Mouse (Mus musculus) adrenal gland, postnatal 14 days (tissue): Measurements from ENCODE around the gene Hoxa2. TPM values are rescaled to one million over a fixed set of nuclear protein-coding genes. Genes with fewer than 3 reads are reported as not detected.
A peak's percentile ranks its signal among the peaks of the same experiment; 100 is the strongest.

Experiments
- DNase-seq: peaks from one replicate; pipeline ENCODE4 v3.0.0; 2021; ENCODE audit warnings: mixed read lengths
- long read RNA-seq, 2 experiments: library from polyadenylated mRNA; stranded (forward); transcript quantifications; one replicate each; pipeline ENCODE4 v2.0.0; 2021
- total RNA-seq: library from RNA; stranded (reverse); gene quantifications from 2 replicates; pipeline ENCODE4 v1.2.3, GENCODE M21; 2021

Gene Hoxa2
- total RNA-seq, result 3.3 and 3.8 TPM in 2 replicates
- long read RNA-seq, experiment 1, partial matches to known transcripts, result 1 of 1 reads
- long read RNA-seq, experiment 1, other reads (novel, unspliced or antisense), result 0 of 1 reads
- long read RNA-seq, experiment 2, partial matches to known transcripts, result 1 of 1 reads
- long read RNA-seq, experiment 2, other reads (novel, unspliced or antisense), result 0 of 1 reads

DNA sequence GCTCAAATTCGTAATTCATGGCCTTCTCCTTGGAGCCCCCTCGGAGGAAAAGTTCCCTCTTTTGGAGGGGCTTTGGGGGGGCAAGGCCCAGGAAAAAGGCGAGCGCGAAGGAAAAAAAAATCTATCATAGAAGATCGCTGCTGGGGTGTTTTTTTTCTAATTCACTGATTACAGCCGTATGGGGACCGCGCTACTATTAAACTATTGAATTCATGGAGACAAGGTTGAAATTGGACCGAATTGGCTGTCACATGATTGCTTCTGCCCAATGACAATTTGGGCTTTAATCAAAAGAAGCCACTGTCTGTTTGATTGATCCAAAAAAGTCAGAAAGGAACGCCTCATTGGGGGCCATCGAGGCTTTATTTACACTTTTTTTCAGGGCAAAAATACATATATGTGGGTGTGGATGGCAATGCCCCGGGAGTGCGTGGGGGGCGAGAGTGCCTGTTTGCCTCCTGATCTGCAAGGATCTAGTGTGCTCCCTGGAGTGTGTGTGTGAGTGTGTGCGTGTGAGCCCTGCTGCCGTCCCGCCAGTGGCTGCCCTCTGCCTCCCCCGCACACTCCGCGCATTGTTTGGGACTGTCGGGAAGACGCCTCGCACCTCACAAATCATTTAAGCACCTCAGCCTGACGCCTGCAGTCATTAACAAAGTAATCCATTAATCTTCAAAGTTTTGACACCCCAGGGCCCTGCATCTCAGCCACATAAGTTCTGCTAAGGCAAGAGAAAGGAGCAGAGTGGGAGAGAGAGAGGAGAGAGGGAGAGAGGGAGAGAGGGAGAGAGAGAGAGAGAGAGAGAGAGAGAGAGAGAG, at the start of gene Hoxa2:
Hoxa2 (minus strand) TSS at position 206 of the 815 bp plus-strand sequence.
- DNase-seq, result peak; percentile 57

DNA sequence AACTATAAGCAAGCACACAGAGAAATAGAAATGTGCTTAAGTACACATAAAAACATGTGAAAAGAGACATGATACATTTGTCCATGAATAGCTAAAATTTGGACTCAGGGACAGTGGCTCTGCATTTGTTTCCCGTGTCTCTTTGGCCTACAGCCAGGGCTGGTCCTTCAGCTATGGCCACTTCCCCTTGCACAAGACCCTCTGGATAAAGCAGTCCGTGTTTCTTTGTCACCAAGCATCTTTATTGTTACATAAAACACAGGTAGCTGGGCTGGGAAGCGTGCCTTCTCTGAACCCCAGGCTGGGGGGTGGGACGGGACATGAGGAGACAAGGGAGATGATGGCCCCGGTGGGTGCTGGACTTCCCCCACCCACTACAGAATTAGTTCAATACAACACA, 49.6 kb upstream of the Hoxa2 start:
- no peak for DNase-seq

DNA sequence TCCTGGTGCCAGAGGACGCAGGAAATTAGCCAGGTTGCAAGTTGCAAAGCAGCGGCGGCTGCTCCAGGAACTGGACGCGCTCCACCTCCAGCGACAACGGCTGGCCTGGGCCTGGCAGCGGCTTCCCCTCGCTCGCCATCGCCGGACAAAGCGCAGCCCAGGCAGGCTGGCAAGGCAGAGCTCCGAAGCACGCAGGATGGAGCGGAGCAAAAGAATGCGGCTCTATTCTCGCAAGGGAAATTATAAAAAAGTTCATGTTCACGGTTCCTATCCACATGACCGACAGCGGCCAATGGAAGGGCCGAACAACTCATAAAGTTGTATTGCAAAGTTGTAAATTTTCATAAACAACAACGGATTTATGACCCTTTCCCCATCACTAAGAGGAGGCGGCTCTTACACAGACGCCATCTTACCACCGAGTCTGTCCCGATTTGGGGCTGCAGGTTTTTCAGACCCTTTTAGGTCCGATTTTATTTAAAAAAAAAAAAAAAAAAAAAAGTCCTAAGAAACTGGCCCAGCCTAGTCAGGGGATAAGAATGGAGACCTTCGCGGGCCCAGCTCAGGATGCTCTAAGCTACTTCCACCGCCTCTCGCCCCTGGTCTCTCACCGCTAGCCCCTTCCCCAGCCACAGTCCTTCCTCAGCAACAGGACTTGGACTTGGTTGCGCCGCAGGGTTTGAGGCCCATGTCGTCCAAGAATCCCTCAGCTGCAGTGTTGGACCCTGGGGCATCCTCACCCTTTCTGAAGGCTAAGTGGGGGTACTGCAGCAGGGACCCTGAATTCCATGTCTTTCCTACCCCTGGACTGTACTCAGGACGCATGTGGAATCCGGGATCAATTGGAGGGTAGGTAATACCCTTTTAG, 48.7 kb upstream of the Hoxa2 start, which contains the start of the genes Hoxa3 and Gm28308:
Hoxa3 (minus strand) TSS at position 218 of the 868 bp plus-strand sequence.
Gm28308 (minus strand) TSS at position 221 of the 868 bp plus-strand sequence.
- DNase-seq, result peak; percentile 85

DNA sequence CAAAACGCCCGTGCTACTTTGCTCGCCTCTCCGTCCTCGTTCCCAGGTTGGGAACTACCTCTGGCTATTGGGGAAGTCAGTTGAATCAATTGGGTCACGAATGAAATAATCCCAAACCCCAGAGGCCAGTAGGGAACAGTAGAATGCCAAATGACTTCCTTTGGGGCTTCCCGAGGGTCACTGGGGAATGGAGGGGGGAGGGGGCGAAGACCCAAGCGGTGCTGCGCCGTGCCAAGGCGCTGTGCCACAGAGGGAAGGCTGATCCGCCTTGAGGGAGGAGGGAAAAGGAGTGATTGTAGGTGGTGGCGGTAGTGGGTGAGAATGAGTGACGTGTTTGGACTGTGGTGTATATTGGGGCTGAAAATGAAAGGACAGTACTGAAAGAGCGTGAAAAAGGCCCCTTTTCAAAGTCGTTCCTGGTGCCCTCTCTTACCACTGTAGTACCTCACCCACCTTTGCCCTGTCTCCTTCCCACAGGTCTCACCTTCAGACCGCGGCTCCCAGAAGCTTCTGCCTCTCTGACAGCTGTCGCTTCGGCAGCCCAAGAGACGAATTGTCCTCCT, 48.0 kb upstream of the Hoxa2 start:
- peak; percentile 84 for DNase-seq

DNA sequence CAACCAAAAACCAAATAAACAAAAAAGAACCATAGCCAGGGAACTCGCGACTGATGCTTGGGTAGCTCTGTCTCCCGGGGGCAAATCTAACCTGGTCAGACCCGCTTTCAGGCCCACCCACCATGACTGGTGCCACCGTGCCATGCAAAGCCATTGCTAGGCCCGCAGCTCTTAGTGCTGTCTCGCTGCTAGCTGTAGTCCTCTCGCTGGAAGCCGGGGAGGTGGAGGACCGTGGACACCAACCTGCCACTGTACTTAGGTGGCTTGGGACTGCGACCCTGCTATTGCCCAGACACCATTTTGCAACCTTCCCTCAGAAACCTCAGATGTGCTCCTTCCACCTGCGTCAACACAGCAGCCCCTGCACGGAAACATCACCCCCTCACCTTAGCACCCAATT, 47.3 kb upstream of the Hoxa2 start:
- DNase-seq, result peak; percentile 52

DNA sequence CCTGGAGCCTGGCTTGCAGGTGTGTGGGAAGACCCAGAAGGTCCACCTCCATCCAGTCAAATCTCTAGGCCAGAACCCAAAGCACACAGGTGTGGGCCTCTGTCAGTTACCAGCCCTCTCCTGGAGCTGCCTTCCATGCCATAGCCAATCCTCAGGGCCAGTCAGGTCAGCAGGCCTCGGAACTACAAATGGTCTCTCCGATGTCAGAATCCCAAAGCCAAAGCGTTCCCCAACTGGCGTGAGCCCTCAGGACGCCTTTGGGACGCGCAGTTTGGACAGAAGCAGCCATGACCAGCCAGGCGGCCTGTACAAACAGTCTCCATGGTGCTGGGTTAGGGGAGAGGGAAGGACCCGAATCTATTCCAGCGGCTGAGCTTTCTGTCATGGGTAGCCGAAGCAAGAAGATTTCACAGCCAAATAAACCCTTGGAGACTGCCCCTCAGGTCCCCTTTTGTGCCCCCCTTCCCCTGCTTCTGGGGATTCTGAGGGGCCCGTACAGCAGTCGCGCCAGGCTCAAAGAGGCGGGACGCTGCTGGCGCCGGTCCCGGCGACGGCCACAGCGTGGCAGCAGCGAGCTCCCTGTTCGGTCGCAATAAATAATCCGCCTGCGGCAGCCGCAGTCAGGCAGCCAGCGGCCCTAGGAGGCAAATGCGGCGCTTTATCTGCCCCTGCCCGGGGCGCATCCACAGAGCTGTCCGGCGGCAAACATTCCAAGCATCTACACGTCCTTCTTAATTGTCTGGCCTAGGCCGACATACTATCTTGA, 46.7 kb upstream of the Hoxa2 start:
- DNase-seq, result peak; percentile 92

DNA sequence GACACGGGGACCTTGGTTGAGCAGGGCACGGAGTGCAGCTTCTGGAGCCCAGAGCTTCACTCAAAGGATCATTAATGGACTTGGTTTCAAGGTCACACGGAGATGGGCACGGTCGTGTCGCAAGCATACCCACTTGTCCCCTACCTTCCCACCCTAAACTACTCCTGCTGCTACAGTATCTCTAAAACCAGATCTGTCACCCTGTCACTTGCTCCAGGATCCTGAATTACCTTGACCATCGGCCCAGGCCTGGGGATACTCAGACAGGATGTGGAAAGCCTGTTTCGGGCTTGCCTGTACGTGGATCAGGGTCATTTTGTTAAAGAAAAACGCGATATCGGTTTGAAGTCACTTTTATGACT, 45.0 kb upstream of the Hoxa2 start:
- DNase-seq, result peak; percentile 34

DNA sequence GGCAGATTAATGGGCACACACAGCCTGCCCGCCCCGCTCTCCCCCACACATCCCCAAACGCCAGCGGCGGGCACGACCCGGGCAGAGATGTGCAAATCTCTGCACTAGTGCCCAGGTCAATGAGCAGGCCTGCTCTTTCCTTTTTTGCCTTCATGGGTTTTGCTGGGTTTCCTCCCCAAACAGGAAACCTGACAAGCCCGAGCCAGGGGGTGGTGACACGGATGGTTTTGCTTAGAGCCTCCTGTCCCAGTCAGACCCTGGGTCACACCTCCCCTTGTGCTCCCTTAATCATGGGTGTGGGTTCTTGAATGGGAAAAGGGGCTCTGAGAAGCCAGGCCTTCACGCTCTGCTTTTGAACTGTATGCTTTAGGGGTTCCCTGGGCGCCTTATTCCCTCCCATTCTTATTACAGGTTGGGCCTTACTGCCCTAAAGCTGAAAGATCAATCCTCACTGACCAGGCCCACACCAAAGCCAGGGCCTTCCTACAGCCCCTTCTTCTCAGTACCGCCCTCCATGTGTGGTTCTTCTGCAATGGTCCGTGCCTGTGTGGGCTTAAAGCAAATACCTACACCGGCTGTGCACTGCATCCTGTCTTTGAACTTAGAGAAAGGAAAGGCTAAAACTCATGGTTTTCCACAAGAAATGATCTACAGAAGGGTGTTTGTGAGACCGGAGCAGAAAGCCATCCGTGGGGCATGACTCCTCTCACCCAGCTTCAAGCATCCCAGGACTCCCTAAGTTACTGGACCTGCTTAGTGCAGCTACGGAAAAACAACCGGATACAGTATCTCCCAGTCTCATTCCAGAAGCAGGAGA, 44.4 kb upstream of the Hoxa2 start:
- no peak for DNase-seq

DNA sequence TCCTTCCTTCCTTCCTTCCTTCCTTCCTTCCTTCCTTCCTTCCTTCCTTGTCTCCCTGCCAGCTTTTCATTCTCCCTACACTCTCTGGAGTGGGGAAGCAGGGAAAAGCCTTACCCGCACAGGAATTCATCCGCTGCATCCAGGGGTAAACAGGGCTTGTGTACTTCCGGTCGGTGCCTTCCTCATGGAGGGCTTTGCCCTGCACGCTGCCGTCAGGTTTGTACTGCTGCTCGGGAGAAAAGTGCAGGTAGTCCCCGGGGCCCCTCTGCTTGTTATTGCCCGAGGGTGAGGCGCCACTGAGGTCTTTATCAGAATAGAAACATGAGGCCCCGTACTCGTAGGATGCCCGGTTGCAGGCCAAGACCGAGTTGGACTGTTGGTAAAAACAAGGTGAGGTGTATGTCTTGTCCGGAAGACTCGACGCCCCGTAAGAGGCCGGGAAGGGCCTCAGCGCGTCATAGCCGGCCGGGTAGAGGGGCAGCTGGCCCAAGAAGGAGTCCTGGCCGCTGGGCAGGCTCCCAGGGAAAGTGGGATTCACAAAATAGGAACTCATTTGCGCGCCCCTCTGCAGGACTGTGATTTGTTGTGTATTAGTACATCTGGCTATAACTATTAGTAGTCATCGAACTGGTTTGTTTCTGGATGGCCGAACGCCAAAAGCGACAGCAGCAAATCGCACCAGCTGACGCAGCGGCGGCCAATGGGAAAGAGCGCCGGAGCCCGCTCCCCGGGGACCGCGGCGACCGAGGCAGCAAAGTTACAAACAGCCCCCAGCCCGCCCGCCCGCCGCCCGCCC, 43.6 kb upstream of the Hoxa2 start, which contains the start of gene Hoxa6:
Hoxa6 (minus strand) TSS at position 651 of the 796 bp plus-strand sequence.
- DNase-seq, result peak; percentile 85

DNA sequence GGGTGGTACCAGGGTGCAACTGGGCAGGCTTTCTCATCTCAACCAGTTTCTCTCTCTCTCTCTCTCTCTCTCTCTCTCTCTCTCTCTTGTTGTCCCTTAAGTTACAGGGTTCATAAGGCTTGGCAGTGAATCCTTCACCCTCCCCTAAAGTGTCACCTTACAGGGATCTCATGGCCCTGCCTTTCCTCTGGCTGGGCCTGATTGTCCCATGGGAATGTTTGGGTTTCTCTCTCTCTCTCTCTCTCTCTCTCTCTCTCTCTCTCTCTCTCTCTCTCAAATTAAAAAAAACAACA, 43.0 kb upstream of the Hoxa2 start:
- no peak for DNase-seq

DNA sequence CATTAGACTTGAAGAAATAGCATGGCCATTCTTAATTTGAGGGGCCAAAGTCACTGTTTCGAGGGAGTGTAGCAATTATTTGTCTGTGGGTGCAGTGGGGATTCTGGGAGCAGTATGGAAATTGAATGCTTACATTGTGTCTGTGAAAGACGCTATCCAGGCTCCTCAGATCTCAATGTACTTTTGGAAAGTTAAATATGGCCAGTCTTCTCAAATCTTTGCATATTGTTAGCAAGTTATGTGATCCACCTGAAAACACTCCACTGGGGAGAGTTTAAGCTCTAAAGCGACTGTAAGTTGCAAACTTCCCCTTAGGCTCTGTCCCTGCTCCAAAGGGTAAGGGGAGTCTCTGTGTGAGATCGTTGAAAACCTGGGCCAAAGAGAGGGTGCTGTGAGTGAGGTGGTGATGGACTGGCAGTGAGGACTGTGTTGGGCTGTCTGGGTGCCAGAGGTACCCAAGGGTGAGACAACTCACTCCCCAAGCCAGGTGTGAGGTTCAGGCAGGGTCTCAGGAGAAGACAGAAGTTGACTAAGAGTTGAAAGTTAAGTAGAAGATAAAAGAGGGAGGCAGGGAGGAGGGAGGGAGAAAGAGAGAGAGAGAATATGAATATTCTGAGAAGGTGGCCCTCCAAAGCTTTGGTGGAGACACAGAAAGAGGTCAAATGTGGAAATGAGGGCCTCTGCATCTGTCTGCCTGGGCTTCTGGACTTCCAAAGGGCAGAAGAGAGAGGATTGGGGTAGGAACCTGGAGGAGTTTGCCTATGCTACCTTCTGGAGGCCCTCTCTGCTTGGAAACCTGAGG, 42.5 kb upstream of the Hoxa2 start:
- DNase-seq, result no peak

DNA sequence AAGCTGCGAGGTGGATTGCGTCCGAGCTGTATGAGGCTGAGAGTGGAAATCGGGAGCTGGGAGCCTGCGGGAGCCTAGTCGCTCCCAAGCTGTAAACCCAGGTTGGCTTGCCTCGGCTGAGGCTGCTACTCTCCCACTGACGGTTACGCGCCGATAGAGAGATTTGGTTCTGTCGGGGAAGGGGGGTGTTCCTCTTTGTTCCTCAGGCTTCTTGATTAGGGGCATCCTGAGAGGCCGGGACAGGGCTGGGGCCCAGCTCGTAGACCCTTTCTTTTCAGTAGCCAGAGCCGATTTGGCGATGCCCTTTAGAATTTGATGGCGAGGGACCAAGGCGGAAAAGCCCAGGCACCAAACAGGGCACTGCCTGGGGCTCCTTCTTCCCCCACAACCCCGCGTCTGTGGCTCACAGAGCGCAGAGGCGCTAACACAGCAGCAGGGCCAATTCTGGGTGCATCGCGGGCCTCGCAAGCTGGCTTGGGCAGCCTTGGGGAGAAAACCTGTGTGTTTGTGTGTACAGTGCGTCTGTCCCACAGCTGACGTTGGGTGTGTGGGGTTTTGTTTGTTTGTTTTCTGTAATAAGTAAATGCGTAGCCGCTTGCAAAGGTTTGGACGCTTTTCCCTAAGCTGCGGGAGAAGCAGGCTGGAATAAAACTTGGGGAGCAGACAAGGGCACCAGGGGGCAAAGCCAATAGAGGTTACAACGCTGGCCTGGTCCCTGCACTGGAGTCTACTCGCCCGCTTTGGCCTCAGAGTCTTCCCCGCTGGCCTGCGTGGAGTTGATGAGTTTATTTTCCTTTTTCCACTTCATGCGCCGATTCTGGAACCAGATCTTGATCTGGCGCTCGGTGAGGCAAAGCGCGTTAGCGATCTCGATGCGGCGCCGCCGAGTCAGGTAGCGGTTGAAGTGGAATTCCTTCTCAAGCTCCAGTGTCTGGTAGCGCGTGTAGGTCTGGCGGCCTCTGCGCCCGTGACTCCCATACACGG, 41.3 kb upstream of the Hoxa2 start:
- DNase-seq, result peak; percentile 32

DNA sequence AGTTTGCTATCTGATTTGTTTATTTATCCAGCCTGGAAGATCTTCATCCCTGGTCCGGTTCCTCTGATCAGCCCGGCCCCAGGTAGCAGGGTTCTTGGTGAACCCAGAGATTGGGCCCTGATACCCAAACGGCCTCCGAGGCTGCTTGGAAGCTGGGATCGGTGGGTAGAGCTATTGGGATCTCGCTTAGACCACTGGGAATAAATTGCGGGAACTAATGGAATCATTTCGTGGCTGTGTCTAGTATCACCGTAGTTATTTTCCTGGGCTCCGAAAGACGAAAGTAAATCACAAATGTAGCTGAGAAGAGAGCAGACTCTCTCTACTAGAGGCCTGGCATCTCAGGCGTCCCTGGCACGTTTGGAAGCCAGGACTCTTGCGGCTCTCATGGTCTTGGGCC, 40.6 kb upstream of the Hoxa2 start:
- no peak for DNase-seq

DNA sequence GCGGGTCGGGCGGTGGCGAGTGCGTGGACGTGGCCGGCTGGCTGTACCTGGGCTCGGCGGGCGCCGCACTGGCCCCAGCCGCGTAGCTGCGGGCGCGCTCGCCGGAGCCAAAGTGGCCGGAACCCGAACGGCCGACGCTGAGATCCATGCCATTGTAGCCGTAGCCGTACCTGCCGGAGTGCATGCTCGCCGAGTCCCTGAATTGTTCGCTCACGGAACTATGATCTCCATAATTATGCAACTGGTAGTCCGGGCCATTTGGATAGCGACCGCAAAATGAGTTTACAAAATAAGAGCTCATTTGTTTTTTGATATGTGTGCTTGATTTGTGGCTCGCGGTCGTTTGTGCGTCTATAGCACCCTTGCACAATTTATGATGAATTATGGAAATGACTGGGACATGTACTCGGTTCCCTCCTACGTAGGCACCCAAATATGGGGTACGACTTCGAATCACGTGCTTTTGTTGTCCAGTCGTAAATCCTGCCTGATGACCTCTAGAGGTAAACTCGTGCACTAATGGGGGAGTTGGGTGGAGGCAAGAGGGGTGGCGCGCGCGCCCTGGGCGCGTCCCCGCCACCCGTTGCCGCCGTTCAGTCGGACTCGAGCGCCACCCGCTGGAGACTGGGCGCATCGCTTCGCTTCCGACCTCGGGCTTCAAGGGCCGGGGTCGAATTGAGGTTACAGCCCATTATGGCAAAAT, 39.6 kb upstream of the Hoxa2 start, which contains the start of gene Hoxa5:
Hoxa5 (minus strand) TSS at position 538 of the 703 bp plus-strand sequence.
- DNase-seq, result peak; percentile 95

DNA sequence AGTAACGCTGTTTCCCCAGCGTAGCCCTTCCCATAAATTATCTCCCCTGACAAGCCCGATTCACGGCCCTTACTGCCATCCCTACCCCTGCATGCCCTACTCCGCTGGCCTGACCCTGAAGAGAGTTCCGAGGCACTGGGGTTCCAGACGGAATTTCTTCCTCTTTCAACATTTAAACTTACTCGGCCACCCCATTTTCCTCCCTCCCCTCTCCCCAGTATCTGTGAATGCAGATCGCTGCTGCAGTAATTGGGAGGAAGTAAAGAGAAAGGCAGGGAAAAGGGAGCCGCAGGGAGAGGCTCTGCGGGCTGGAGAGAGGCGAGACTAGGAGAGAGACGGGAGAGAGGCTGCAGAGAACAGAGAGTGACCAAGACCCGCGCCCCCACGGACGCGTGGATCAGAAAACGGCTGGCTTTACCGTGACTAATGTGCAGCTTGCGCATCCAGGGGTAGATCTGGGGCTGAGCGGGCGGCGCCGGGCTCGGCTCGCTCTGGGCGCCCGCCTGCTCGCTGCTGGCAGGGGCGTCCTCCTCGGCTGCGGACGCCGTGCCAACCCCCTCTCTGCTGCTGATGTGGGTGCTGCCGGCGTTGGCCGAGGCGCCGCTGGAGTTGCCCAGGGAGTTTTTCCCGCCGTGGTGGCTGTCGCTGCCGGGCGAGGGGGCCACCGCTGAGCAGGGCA, 38.9 kb upstream of the Hoxa2 start:
- DNase-seq, result peak; percentile 62

DNA sequence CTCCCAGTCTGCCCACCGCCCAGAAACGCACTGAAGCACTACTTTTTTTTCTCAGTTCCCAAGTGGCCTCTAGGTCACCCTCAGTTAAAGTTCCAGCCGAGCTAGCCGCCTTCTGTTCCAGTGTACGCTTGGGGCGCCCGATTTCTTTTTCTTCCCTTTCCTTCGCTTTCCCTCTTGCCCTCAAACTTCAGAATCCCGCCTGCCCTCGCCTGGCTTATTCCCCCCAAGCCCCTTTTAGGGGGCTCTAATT, 38.4 kb upstream of the Hoxa2 start:
- no peak for DNase-seq
